Mouse (Mus musculus) ovary, postnatal 36 days (tissue): Measurements from ENCODE around the gene Msln.
"Not testable (repeated sequence)": the region's sequence is repeated elsewhere in the genome, so short reads cannot be mapped to it uniquely, and the experiment has no call there.

Experiments
- DNase-seq: peaks from one replicate; pipeline ENCODE4 v3.0.0; 2022; ENCODE audit warnings: low spot score, mixed read lengths

Msln gene

GRCm38 (mm10) chr17:25769331-25769730, 15.2 kb upstream of the Msln start:
- DNase-seq: no peak

- DNase-seq: no peak
These were observed 11.7 kb upstream of the Msln start for GRCm38 (mm10) chr17:25765886-25766285.

GRCm38 (mm10) chr17:25762591-25762990, 8.4 kb upstream of the Msln start:
- no peak for DNase-seq

- DNase-seq: no peak
These were observed 7.4 kb upstream of the Msln start for GRCm38 (mm10) chr17:25761561-25761970.

GRCm38 (mm10) chr17:25760148-25760547, 6.0 kb upstream of the Msln start:
- DNase-seq: no peak

- no peak for DNase-seq
These were observed 3.5 kb upstream of the Msln start for GRCm38 (mm10) chr17:25757691-25758090.

GRCm38 (mm10) chr17:25756378-25757242, 2.4 kb upstream of the Msln start:
- DNase-seq: no peak

GRCm38 (mm10) chr17:25755627-25756377, 1.6 kb upstream of the Msln start:
- no peak for DNase-seq

- no peak for DNase-seq
These were observed 908 bp upstream of the Msln start for GRCm38 (mm10) chr17:25755086-25755485.

GRCm38 (mm10) chr17:25751446-25751845, 2.7 kb downstream of the Msln start:
- DNase-seq: peak; percentile 61

GRCm38 (mm10) chr17:25749314-25749713, 4.9 kb downstream of the Msln start:
- no peak for DNase-seq

GRCm38 (mm10) chr17:25748238-25748637, 5.9 kb downstream of the Msln start:
- DNase-seq: no peak

GRCm38 (mm10) chr17:25744311-25744710, 9.9 kb downstream of the Msln start:
- DNase-seq: no peak

- DNase-seq: no peak
These were observed 10.3 kb downstream of the Msln start for GRCm38 (mm10) chr17:25743831-25744230.

GRCm38 (mm10) chr17:25741471-25741870, 12.7 kb downstream of the Msln start:
- not testable (repeated sequence) for DNase-seq

- DNase-seq: no peak
These were observed 15.3 kb downstream of the Msln start for GRCm38 (mm10) chr17:25738861-25739260.

- no peak for DNase-seq
These were observed 18.4 kb downstream of the Msln start, which contains the start of gene Mslnl for GRCm38 (mm10) chr17:25735745-25736144. TSS of gene Mslnl (plus strand) at chr17:25736042.

- DNase-seq: no peak
These were observed 18.9 kb downstream of the Msln start for GRCm38 (mm10) chr17:25735246-25735645.

- DNase-seq: peak; percentile 79
These were observed 22.1 kb downstream of the Msln start for GRCm38 (mm10) chr17:25732082-25732481.

GRCm38 (mm10) chr17:25728009-25728270, 26.2 kb downstream of the Msln start:
- no peak for DNase-seq

- peak; percentile 97 for DNase-seq
These were observed 26.7 kb downstream of the Msln start, which contains the start of the genes Chtf18 and Rpusd1 for GRCm38 (mm10) chr17:25727265-25728008. TSS of gene Chtf18 (minus strand) at chr17:25727419. TSS of gene Rpusd1 (plus strand) at chr17:25727670.

GRCm38 (mm10) chr17:25725264-25725663, 28.9 kb downstream of the Msln start:
- DNase-seq: no peak
